Mouse (Mus musculus): ENCODE measurements around the gene Itgal. TPM values are rescaled to one million over a fixed set of nuclear protein-coding genes. Genes with fewer than 3 reads are reported as not detected.
A peak's percentile ranks its signal among the peaks of the same experiment; 100 is the strongest.

Gene Itgal
- total RNA-seq, 2 experiments from 2014 or later = 3.0 to 3.4 TPM

DNA sequence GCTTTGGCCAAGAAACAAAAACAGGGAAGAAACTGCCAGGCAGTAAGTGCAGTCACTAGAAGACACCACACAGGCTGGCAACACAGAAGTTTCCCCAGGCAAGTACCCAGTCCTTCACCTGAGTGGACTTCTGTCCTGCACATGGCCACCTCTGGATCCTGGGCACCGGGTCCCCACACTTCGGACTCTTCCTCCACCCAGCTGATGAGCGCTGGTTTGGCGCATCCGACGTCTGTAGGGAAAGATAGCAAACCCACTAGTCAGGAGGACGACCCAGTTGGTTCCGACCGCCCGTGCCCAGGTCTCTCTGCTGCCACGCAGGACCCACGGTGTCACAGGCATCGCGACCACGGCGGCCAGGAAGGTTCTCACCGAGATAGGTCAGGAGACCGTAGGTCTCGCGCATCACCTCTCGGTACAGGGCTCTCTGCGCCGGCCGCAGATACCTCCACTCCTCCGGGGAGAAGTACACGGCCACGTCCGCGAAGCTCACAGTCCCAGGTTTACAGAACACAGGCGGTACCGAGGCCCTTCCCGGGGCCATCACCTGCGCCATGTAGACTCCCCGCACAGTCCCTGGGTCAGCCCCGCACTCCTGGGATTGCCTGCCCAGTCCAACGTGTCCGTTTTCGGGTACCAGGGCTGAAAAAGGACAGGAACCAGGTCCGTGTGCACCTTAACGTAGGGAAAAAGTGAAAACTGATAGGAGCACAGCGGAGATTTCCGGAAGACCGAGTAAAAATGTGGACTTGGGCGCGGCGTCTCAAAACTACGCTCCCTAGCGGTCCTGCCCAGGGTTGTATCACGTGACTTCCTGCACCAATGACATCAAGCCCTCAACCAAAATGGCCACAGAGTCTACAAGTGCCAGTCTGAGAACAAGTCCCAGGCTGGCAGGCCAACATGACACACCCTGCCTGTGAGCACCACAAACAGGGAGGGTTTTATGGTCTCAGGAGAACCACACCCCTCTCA is 79.5 kb downstream of the Itgal start, which contains the start of gene Zfp747:
Zfp747 (minus strand) TSS at position 780 of the 975 bp plus-strand sequence.
- DNase-seq (ENCODE audit: low spot score in 2 of 2) = peak; percentile 66 to 86

DNA sequence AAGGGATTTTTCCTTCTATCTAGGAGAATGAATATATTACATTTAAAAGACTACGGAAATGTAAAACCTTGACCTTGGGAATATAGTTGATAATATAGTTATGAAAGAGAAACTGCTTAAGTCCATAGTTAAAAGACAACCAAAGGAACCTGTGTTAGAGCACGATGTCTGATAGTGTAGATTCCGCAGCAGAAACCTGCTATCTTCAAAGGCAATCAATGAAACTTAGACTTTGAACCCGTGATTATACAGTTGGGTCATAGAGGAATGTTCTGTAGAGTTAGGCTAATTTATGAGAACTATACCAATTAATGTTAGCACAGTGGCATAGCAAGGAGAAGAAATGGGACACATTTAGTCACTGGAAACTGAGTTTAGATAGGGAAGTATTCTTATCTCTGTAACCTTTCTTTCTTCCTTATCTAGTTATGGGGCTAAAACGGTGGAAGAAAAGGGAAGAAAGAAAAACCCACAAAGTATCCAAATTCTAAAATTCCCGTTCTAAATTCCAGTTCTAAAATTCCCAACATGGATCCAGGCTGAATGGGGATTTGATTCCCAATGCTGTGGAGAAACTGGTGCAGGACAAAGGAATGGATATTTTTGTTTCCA is 82.4 kb downstream of the Itgal start:
- DNase-seq (ENCODE audit: low spot score in 2 of 2) = no peak

Other genes with a start within 250 kb of the Itgal start
- 100 to 1,000 TPM in 1 of 2 experiments, not detected in 1; 137 TPM for gene Zg16, start 208.9 kb upstream of the Itgal start, total RNA-seq (2021)
- gene AI467606, start 204.9 kb upstream of the Itgal start, total RNA-seq (2021) = 1 to 10 TPM; 1.9 to 2.0 TPM
- 10 to 100 TPM in 1 of 2 experiments, 1 to 10 TPM in 1; 5.7 to 12.0 TPM for gene Qprt, start 174.0 kb upstream of the Itgal start, total RNA-seq (2021)
- 1 to 10 TPM; 1.8 to 2.1 TPM for gene Spn, start 158.4 kb upstream of the Itgal start, total RNA-seq (2021)
- 10 to 100 TPM; 77.6 to 84.4 TPM for gene Cd2bp2, start 100.2 kb upstream of the Itgal start, total RNA-seq (2021)
- gene Tbc1d10b, start 87.8 kb upstream of the Itgal start, total RNA-seq (2021) = 10 to 100 TPM; 57.9 to 58.5 TPM
- 100 to 1,000 TPM; 268 to 794 TPM for gene Mylpf, start 87.4 kb upstream of the Itgal start, total RNA-seq (2021)
- gene Zfp553, start 63.2 kb upstream of the Itgal start, total RNA-seq (2021) = 10 to 100 TPM; 18.3 to 19.3 TPM
- 10 to 100 TPM; 12.6 to 14.5 TPM for gene Sept1, start 63.1 kb upstream of the Itgal start, total RNA-seq (2021)
- gene Zfp771, start 52.0 kb upstream of the Itgal start, total RNA-seq (2021) = 10 to 100 TPM; 36.3 to 39.2 TPM
- 10 to 100 TPM; 63.5 to 68.3 TPM for gene Dctpp1, start 35.6 kb upstream of the Itgal start, total RNA-seq (2021)
- gene Sephs2, start 22.2 kb upstream of the Itgal start, total RNA-seq (2021) = 100 to 1,000 TPM in 1 of 2 experiments, 10 to 100 TPM in 1; 92.8 to 115 TPM
- gene Zfp768, start 49.3 kb downstream of the Itgal start, total RNA-seq (2021) = 10 to 100 TPM; 32.6 to 33.9 TPM
- gene Zfp747, start 79.8 kb downstream of the Itgal start, total RNA-seq (2021) = 10 to 100 TPM in 1 of 2 experiments, 1 to 10 TPM in 1; 9.9 to 10.4 TPM
- gene 9130019O22Rik, start 90.9 kb downstream of the Itgal start, total RNA-seq (2021) = 1 to 10 TPM; 5.2 to 5.7 TPM
- 10 to 100 TPM; 11.7 to 12.8 TPM for gene E430018J23Rik, start 97.4 kb downstream of the Itgal start, total RNA-seq (2021)
- 1 to 10 TPM; 7.8 to 8.0 TPM for gene Zfp764, start 110.6 kb downstream of the Itgal start, total RNA-seq (2021)
- 10 to 100 TPM; 21.0 to 24.8 TPM for gene Zfp688, start 125.8 kb downstream of the Itgal start, total RNA-seq (2021)
- gene Zfp689, start 152.9 kb downstream of the Itgal start, total RNA-seq (2021) = 1 to 10 TPM; 7.3 to 7.4 TPM
- gene Prr14, start 163.4 kb downstream of the Itgal start, total RNA-seq (2021) = 10 to 100 TPM; 52.3 to 54.8 TPM
- gene Fbrs, start 182.9 kb downstream of the Itgal start, total RNA-seq (2021) = 10 to 100 TPM; 90.8 to 94.0 TPM
- 100 to 1,000 TPM; 111 to 118 TPM for gene Srcap, start 215.7 kb downstream of the Itgal start, total RNA-seq (2021)
- gene Gm42715, start 223.3 kb downstream of the Itgal start, total RNA-seq (2021) = 10 to 100 TPM; 26.4 to 27.5 TPM